Mouse (Mus musculus) urinary bladder, postnatal 10 days (tissue): ENCODE data around the gene Drosha.
"Not testable (repeated sequence)": the region's sequence is repeated elsewhere in the genome, so short reads cannot be mapped to it uniquely, and the experiment has no call there.

ENCODE experiments used
- DNase-seq: peaks from one replicate; pipeline ENCODE4 v3.0.0; 2022; ENCODE audit warnings: low spot score

Drosha gene

GRCm38 (mm10) chr15:12885361-12885760 is 60.7 kb downstream of the Drosha start:
- DNase-seq: no peak

DNA sequence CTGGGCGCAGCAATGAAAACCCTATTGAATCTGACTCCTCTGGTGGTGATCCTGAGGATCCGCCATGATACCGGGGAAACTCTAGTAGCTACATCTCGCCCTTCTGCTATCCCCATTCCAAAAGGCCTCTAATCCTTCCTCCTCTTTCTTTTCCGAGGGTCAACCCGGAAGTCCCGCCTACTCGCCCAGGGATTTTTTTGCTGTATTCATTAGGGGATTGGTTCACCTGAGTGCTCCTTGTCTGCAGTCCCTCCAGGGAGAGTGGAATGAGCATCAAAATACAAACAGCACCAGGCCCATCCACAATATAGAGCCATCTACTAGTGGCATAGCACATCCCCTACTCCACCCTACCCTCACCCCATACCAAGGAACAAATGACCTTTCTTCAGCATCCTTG is 62.6 kb downstream of the Drosha start:
- DNase-seq: no peak

DNA sequence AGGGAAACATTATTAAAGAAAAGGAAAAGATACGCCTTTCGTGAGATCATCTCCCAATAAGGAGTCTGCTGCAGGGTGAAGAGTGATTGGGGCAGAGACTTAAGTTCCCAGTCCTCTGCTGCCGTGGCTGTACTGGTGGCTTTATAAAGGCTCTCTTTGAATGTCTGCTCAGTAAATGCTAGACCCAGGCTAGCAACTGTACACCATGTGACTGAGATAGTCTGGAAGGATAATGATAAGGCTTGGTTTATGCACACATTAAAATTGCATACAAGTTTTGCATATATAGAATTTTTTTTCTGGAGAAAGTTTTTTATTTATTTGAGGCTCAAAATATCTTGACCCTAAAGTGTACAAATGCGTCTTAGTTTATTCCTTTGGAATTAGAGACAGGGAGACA is 63.7 kb downstream of the Drosha start:
- DNase-seq: no peak

- no peak for DNase-seq
Measured at GRCm38 (mm10) chr15:12889909-12890308, 65.3 kb downstream of the Drosha start.

DNA sequence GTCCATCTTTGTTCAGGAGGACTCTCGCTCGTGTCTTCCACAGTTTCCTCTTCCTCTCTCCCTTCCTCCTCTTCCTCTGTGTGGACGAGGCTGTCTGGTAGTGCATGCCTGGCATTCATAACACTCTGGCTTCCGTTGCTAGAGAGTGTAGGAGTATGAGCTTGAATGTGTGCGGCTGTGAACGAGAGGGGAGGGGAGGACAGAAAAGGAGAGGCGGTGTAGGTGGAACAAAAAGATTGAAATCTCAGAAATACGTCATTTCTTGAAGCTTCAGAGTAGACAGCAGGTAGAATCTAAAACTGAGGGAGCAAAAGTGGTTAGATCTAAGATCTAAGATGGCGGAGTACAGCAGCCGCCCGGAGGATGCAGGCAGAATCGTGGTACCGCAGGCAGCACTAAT is 70.8 kb downstream of the Drosha start:
- no peak for DNase-seq

DNA sequence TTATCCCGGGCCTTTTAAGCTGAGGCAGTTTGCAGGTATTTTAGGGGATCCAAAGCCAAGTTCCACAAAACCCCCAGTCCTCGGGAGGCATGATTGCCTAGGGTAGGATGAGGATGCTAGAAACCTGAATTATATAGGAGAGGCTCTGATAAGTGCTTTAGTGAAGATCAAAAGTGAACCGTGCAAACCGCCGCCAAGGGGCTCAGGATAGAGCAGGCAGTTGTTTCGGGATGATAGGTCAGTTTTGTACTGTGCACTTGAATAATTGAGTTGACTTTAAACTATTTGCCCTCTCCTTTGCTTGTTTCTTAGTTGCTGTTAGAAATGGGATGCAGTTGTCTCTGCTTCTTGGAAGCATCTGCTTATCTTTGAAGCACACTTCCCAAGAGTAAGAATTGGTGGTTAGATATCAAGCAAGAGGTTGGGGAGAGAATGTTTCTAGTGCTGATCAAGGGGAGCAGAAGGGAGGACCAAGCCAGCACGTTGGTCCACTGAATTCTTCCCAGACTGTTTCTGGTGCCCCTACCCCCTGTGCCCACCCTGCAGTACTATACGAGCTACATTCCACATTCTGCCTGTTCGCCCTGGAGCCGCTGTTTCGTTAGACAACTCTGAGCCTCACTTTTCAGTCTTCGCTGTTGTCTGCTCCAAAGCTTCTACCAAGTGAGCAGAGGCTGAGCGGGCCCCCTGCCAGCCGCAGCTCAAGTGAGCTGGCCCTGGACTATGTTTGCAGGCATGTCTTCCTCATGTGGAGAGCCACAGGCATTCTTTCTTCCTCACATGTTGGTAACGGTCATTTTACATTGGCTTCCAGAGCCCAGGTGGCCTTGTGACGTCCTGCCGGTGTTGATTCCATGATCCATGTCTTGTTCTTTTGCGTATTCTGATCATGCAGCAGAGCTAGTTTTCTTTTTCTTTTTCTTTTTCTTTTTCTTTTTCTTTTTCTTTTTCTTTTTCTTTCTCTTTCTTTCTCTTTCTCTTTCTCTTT is 71.7 kb downstream of the Drosha start:
- DNase-seq: no peak

DNA sequence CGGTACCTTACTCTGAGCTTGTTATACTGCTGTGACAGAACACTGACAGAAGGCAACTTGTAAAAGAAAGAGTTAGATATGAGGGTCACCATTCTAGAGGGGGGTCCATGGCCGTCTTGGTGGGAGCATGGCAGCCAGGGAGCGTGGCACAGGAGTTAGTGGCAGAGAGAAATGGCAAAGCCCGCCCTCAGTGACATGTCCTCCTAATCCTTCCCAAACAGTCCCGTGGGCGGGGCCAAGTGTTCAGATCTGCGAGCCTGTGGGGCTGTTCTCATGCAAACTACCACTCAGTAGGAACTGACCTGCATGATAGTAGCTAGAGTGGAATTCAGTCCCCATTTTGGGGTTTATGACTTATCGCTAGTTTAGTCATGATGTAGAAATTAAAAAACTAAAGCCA is 73.2 kb downstream of the Drosha start:
- no peak for DNase-seq

GRCm38 (mm10) chr15:12900428-12901196 is 76.0 kb downstream of the Drosha start:
- DNase-seq: no peak

GRCm38 (mm10) chr15:12901197-12901570 is 76.6 kb downstream of the Drosha start:
- no peak for DNase-seq

GRCm38 (mm10) chr15:12904442-12904841 is 79.8 kb downstream of the Drosha start:
- DNase-seq: no peak

- DNase-seq: no peak
Measured at GRCm38 (mm10) chr15:12907962-12908719, 83.5 kb downstream of the Drosha start.

DNA sequence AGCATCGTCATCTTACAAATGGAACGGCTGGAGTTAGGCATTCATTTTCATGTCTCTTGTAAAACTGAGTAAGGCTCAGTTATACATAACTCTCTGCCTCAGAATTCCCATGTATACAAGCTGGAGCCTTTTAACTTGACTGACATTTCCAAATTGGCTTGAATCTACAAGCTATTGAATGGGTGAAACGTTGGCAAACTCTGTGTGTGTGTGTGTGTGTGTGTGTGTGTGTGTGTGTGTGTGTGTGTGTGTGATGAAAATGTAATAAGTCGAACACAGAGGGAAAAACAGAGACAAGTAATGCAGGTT is 84.1 kb downstream of the Drosha start:
- DNase-seq: no peak

- no peak for DNase-seq
Measured at GRCm38 (mm10) chr15:12909171-12909570, 84.6 kb downstream of the Drosha start.

GRCm38 (mm10) chr15:12911082-12911481 is 86.5 kb downstream of the Drosha start:
- no peak for DNase-seq

DNA sequence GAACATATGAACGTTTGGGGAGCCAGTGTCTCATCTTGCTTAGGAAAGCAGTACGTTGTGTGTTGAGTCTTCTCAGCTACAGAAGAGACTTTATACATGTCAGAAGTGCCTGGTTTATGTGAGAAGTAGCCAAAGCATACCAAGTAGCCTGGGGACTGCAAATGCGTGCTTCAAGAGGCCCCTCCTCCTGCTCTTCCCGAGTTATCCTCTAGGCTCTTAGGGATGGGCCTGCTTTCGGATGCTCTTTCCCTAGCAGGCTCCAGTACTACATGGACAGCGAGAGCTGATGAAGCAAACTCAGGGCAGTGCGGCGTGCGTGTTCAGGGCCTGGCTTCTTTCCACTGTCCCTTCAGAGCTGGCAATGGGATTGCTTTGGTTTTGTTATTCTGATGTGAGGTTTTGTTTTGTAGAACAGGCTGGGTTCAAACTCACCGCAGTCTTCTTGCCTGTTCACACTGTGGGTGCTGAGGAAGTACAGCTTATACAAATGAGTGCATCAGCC is 91.8 kb downstream of the Drosha start:
- DNase-seq: no peak

DNA sequence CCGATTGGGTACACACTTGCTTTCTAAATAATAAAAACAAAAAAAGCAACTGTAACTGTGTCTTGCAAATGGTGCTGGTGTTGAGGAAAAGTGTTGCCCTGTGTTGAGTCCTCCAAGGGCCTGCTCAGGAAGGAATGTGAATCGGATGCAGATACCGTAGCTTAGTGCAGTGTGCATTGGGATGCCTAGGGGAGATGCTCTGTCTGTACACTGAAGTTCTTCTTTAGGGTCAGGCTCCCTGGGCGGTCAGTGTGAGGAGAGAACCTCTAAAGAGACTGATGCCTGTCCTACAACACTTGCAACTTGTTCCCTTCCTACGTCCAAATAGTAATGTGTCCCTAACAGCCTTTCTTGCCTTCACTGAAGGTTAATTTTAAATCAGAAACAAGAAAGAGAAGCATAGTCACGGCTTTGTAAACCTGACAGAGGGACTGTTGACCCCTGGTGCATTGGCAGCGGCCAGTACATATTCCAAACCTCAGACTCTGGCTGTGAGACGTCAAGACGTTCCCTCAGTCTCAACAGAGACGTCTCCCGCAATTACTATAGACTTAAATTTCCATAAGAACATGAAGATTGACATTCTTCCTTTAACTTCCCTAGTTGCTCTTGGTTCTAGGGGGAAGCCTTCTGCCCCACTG is 94.8 kb downstream of the Drosha start:
- DNase-seq: not testable (repeated sequence)

GRCm38 (mm10) chr15:12919967-12920870 is 95.6 kb downstream of the Drosha start:
- DNase-seq: no peak

- DNase-seq: no peak
Measured at GRCm38 (mm10) chr15:12921901-12922300, 97.3 kb downstream of the Drosha start.

DNA sequence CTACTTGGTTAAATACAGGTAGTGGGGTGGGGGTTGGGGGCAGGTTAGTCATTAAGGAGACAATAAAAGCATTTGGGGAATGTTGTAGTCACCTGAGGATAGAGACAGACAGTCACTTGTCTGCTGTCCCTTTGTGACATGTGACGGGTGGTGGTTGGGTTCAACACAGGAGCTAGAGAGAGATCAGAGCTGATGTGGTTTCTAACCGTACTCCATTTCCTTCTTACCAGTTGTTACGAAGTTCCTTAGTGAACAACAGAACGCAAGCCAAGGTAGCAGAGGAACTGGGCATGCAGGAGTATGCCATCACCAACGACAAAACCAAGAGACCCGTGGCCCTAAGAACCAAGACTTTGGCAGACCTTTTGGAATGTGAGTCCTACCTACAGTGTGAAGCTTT is 99.2 kb downstream of the Drosha start:
- no peak for DNase-seq

GRCm38 (mm10) chr15:12931481-12931880 is 106.9 kb downstream of the Drosha start:
- no peak for DNase-seq

DNA sequence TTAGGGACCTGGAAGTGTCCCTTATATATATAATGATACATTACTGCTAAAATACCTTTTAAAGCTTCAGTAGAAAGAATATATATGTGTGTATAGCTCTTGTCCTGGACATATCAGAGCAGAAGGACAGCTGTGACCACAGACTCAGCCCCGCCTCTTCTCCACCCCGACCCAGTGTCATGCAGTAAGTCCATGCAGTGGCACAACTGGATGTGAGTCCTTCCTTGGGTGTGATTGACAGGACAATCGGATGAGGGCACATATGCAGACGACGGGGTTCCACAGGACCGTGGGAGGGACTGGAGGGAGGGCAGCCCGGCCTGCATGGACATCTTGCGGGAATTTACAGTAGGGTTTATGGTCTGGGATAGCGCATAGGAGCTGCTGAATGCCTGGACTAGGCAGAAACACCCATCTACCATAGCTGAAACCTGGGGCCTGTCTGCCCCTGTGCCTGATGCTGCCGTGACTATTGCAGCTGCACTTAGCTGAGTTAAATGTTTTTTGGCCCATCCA is 111.7 kb downstream of the Drosha start:
- DNase-seq: no peak
